ENCODE assay signal across 21 mouse cellular contexts in the genomic region with DNA sequence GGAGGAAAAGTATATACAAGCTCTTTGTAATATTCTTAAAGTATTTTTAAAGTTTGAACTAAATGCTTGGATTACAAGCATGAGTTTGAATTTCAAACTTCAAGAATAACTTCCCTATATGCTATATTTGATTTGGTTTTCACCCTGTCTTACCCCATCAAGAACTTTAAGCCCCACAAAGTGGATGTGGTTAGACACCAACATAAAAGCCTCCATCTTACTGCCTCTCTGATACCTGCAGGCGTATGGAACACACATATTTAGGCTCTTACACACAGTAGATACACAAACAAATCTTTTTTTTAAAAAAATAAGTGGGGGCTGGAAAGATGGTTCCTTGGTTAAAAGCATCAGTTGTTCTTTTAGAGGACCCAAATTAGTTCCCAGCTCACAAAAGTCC.
"Had no signal": no experiment of that assay in that cellular context is flagged by ENCODE, and none has a peak within 500 bp of the region (broad histone marks: within the 10 kb centered on the region; RNA-seq: fewer than 3 reads in every experiment).

No protein-coding gene starts in this region.

- H3K36me3 ChIP-seq: liver, embryonic 15.5 days; midbrain, embryonic 13.5 days; stomach, embryonic 15.5 days had no signal

- H3K27ac ChIP-seq: limb, embryonic 10.5 days; limb, embryonic 13.5 days; liver, embryonic 12.5 days; liver, embryonic 15.5 days; lung, embryonic 15.5 days; midbrain, embryonic 13.5 days; neural tube, embryonic 13.5 days; stomach, embryonic 15.5 days had no signal

- H3K4me1 ChIP-seq: limb, embryonic 10.5 days; limb, embryonic 13.5 days; lung, embryonic 15.5 days; neural tube, embryonic 13.5 days; stomach, embryonic 15.5 days had no signal

- DNase-seq: kidney, adult 18-20 months; kidney, adult 9 months; kidney, postnatal 14 days; kidney, postnatal 4 days; liver; lung, adult 18-20 months; lung, postnatal 10 days; lung, postnatal 4 days; retina, postnatal 1 day; right cerebral cortex, postnatal 25 days; spleen, adult 18-20 months had no signal

- ATAC-seq: intestine, embryonic 16.5 days; liver, embryonic 12.5 days; midbrain, embryonic 13.5 days; midbrain, embryonic 16.5 days had no signal

- H3K9me3 ChIP-seq: limb, embryonic 10.5 days; limb, embryonic 13.5 days; liver, embryonic 12.5 days; liver, embryonic 15.5 days; lung, embryonic 15.5 days; midbrain, embryonic 13.5 days; neural tube, embryonic 13.5 days; stomach, embryonic 15.5 days had no signal

- H3K4me3 ChIP-seq: limb, embryonic 10.5 days; limb, embryonic 13.5 days; liver, embryonic 12.5 days; liver, embryonic 15.5 days; lung, embryonic 15.5 days; midbrain, embryonic 13.5 days; neural tube, embryonic 13.5 days; stomach, embryonic 15.5 days had no signal

- H3K27me3 ChIP-seq: limb, embryonic 13.5 days; liver, embryonic 12.5 days; liver, embryonic 15.5 days; lung, embryonic 15.5 days; midbrain, embryonic 13.5 days; neural tube, embryonic 13.5 days; stomach, embryonic 15.5 days had no signal
